Mouse (Mus musculus) CD4-positive, CD25-positive, alpha-beta regulatory T cell, adult 2 months (primary cell): Measurements from ENCODE around the gene Zscan4f.
"Not testable (repeated sequence)": the region's sequence is repeated elsewhere in the genome, so short reads cannot be mapped to it uniquely, and the experiment has no call there.

Experiments
- DNase-seq: peaks from one replicate; pipeline ENCODE4 v3.0.0-alpha.2; 2012; ENCODE audit warnings: low read depth, low spot score

Gene Zscan4f

GRCm38 (mm10) chr7:11397615-11398014 lies at the start of gene Zscan4f:
Gene Zscan4f (plus strand): TSS chr7:11397915.
- not testable (repeated sequence) for DNase-seq

GRCm38 (mm10) chr7:11384641-11385040 lies 13.1 kb upstream of the Zscan4f start:
- DNase-seq: not testable (repeated sequence)
